Mouse (Mus musculus) stomach, adult 2 months (tissue): ENCODE measurements around the gene Map2k3. TPM values are rescaled to one million over a fixed set of nuclear protein-coding genes. Genes with fewer than 3 reads are reported as not detected.

ENCODE experiments used
- polyA plus RNA-seq: library from polyadenylated mRNA; depleted of rRNA; stranded (reverse); fragments of >200 nt; gene quantifications from 2 replicates; pipeline ENCODE4 v1.2.3, GENCODE M21; 2012; rRNA removed

Map2k3 gene
- 34.9 and 38.3 TPM in 2 replicates for polyA plus RNA-seq

DNA sequence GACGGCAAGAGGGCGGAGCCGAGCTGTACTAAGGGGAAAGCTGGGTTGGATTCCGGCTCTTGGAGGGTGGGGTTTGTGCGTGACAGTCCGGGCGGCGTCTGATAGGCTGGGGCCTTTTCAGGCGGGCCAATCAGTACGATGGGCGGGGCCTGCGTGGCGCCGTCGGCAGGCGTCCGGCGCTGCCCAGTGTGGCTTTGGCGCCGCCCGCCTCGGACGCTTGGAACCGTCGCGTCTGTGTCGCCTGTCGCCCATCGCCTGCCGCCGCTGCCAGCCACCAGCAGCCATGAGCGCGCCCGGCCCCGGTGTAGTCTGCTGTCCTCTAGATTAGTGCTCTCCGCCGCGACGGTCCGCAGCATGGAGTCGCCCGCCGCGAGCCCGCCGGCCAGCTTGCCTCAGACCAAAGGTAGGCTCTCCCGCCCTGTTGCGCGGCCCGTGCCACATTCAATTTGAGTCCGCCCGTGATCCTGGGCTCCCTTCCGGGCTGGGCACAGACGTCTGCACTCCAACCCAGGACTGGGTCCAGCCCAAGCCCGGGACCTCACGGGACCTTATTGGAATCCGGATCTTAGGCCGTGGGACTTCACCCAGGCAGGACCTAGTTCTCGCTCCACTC lies at the start of gene Map2k3:
Map2k3 (plus strand) TSS at position 165 of the 613 bp plus-strand sequence.

DNA sequence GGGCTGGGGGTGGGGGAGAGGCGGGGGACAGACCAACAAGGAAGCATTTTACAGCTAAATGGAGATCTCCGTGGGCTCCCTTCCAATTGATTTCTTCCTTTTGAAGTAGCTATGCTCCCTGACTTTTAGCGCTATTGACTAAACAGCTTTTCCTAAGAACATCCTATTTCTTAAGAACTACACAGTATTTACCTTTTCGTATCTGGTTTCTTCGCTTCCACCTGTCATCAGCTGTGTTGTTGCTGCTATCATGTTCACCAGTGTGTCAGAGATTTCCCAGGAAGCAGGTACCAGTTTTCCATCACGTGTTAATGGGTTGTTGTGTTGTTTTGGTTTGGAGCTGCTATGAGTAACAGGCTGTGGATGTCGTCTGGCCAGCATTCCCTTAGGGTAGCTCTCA lies 17.3 kb upstream of the Map2k3 start, which contains the start of gene Natd1:
Natd1 (minus strand) TSS at position 260 of the 400 bp plus-strand sequence.

Other genes with a start within 250 kb of the Map2k3 start
- 26.6 and 28.6 TPM in 2 replicates for gene Llgl1, start 232.3 kb upstream of the Map2k3 start, polyA plus RNA-seq
- 158 and 169 TPM in 2 replicates for gene Flii, start 204.8 kb upstream of the Map2k3 start, polyA plus RNA-seq
- 10.4 and 11.0 TPM in 2 replicates for gene Mief2, start 203.6 kb upstream of the Map2k3 start, polyA plus RNA-seq
- 2.2 and 3.1 TPM in 2 replicates for gene Top3a, start 154.7 kb upstream of the Map2k3 start, polyA plus RNA-seq
- gene Smcr8, start 154.5 kb upstream of the Map2k3 start, polyA plus RNA-seq = 2.0 and 2.3 TPM in 2 replicates
- 6.0 and 9.2 TPM in 2 replicates for gene Shmt1, start 120.3 kb upstream of the Map2k3 start, polyA plus RNA-seq
- gene Dhrs7b, start 101.4 kb upstream of the Map2k3 start, polyA plus RNA-seq = 4.9 and 5.8 TPM in 2 replicates
- gene Tmem11, start 52.8 kb upstream of the Map2k3 start, polyA plus RNA-seq = 36.2 and 47.8 TPM in 2 replicates
- 9.2 and 11.1 TPM in 2 replicates for gene Natd1, start 17.3 kb upstream of the Map2k3 start, polyA plus RNA-seq
- gene Kcnj12, start 90.5 kb downstream of the Map2k3 start, polyA plus RNA-seq = 1.6 and 2.2 TPM in 2 replicates
- gene Tnfrsf13b, start 194.7 kb downstream of the Map2k3 start, polyA plus RNA-seq = 0.80 and 1.8 TPM in 2 replicates
- gene Usp22, start 243.0 kb downstream of the Map2k3 start, polyA plus RNA-seq = 15.8 and 17.3 TPM in 2 replicates